Mouse (Mus musculus) frontal cortex, postnatal 14 days (tissue): ENCODE data around the gene Fryl.
A peak's percentile ranks its signal among the peaks of the same experiment; 100 is the strongest.

Source experiments
- DNase-seq, 2 experiments: peaks; one replicate each; pipeline ENCODE4 v3.0.0; 2022; ENCODE audit warnings: low spot score in 2 of 2

Gene Fryl

GRCm38 (mm10) chr5:73257096-73257495, 677 bp upstream of the Fryl start:
- no peak for DNase-seq

GRCm38 (mm10) chr5:73255321-73256251, 833 bp downstream of the Fryl start:
- peak; percentile 37 for DNase-seq

- DNase-seq, result no peak
These were observed 1.8 kb downstream of the Fryl start for GRCm38 (mm10) chr5:73254660-73255059.

- DNase-seq, result no peak
These were observed 3.7 kb downstream of the Fryl start for GRCm38 (mm10) chr5:73252739-73253138.

GRCm38 (mm10) chr5:73249341-73249740, 7.1 kb downstream of the Fryl start:
- no peak for DNase-seq

- DNase-seq, result no peak
These were observed 8.2 kb downstream of the Fryl start for GRCm38 (mm10) chr5:73248211-73248610.

- no peak for DNase-seq
These were observed 10.0 kb downstream of the Fryl start for GRCm38 (mm10) chr5:73246414-73246813.

- DNase-seq, result no peak
These were observed 12.0 kb downstream of the Fryl start for GRCm38 (mm10) chr5:73244403-73244802.

- no peak for DNase-seq
These were observed 14.5 kb downstream of the Fryl start for GRCm38 (mm10) chr5:73241966-73242365.

GRCm38 (mm10) chr5:73241332-73241731, 15.1 kb downstream of the Fryl start:
- DNase-seq, result no peak

GRCm38 (mm10) chr5:73240391-73240790, 16.0 kb downstream of the Fryl start:
- no peak for DNase-seq

- DNase-seq, result no peak
These were observed 19.5 kb downstream of the Fryl start for GRCm38 (mm10) chr5:73236894-73237334.

GRCm38 (mm10) chr5:73235201-73235600, 21.2 kb downstream of the Fryl start:
- no peak for DNase-seq

GRCm38 (mm10) chr5:73233018-73233881, 23.2 kb downstream of the Fryl start:
- no peak for DNase-seq

GRCm38 (mm10) chr5:73232267-73232666, 24.2 kb downstream of the Fryl start:
- no peak for DNase-seq

GRCm38 (mm10) chr5:73231835-73232234, 24.6 kb downstream of the Fryl start:
- DNase-seq, result no peak

- DNase-seq, result no peak
These were observed 26.2 kb downstream of the Fryl start for GRCm38 (mm10) chr5:73230171-73230570.

- DNase-seq, result no peak
These were observed 27.0 kb downstream of the Fryl start for GRCm38 (mm10) chr5:73229467-73229866.

- no peak for DNase-seq
These were observed 27.9 kb downstream of the Fryl start for GRCm38 (mm10) chr5:73228291-73229049.

- DNase-seq, result no peak
These were observed 28.8 kb downstream of the Fryl start for GRCm38 (mm10) chr5:73227518-73228101.

GRCm38 (mm10) chr5:73223065-73223464, 33.4 kb downstream of the Fryl start:
- no peak for DNase-seq
